Mouse (Mus musculus): ENCODE results near the gene Hps6. TPM values are rescaled to one million over a fixed set of nuclear protein-coding genes. Genes with fewer than 3 reads are reported as not detected.

Hps6 gene
- polyA plus RNA-seq, 1 experiment from 2014 or later, result 4.1 TPM

GRCm38 (mm10) chr19:46044993-46045695 is 41.8 kb downstream of the Hps6 start, which contains the start of gene Ldb1:
Gene Ldb1 (minus strand): TSS chr19:46045214.
- peak; percentile 76 for ATAC-seq (ENCODE audit: insufficient number of reproducible peaks, insufficient read depth, low FRiP score, low read depth)
- H3K9me3 ChIP-seq (ENCODE audit: control insufficient read depth, low read depth, low read length), result no peaks in the 10 kb centered on the region
- peak within 1 kb of the TSS; percentile 82 for H3K4me3 ChIP-seq (ENCODE audit: low read depth, low read length)
- H3K9ac ChIP-seq (replicated peaks; ENCODE audit: low read depth, low read length), result peak within 1 kb of the TSS; percentile 96
- no peaks in the 10 kb centered on the region for H3K36me3 ChIP-seq (ENCODE audit: control insufficient read depth, insufficient read depth, low read length)
- H3K4me1 ChIP-seq (ENCODE audit: control insufficient read depth, insufficient read depth, low read length), result peaks cover 47% of the 10 kb centered on the region
- peak within 1 kb of the TSS; percentile 92 for H3K27ac ChIP-seq (ENCODE audit: low read length)
- H3K27me3 ChIP-seq (ENCODE audit: control insufficient read depth, insufficient read depth, low read length), result no peaks in the 10 kb centered on the region
- under 1% methylated on average over 74 of the region's 84 CpGs for WGBS
- peak within 1 kb of the TSS; percentile 82 for H3K4me2 ChIP-seq (replicated peaks; ENCODE audit: low read depth, low read length)

DNA sequence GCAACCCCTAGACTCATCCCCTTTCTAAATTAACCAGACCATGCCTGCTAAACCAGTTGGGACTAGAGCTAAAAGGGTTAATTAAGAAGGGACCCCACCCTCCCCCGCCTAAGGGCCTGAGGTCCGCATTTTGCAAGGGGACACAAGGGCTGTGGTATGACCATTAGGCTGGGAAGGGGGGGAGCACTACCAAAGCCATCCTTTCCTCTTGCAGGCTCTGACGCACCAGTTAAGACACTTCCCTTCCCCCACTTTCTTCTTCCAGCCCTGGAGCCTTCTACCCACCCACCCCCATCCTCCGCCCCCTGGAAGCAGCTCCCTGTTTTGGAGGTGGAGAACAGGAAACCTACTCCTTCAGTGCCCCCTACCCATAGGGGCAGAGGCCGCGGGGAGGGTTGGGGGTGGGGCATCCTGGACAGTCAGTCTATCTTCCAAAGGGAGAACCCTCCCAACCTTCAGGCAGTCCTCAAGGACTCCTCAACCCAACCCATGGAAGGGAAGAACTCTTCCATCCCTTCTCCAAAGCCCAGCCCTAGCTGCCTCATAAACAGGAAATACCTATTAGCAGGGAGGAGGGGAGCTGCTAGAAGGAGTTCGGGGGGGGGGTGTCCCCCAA is 42.5 kb downstream of the Hps6 start:
- ATAC-seq (ENCODE audit: insufficient number of reproducible peaks, insufficient read depth, low FRiP score, low read depth), result peak; percentile 50
- H3K4me1 ChIP-seq (ENCODE audit: control insufficient read depth, insufficient read depth, low read length), result peaks cover 41% of the 10 kb centered on the region
- H3K27me3 ChIP-seq (ENCODE audit: control insufficient read depth, insufficient read depth, low read length), result no peaks in the 10 kb centered on the region
- H3K9ac ChIP-seq (replicated peaks; ENCODE audit: low read depth, low read length), result peak overlapping the region; percentile 96
- H3K4me2 ChIP-seq (replicated peaks; ENCODE audit: low read depth, low read length), result peak overlapping the region; percentile 82
- H3K9me3 ChIP-seq (ENCODE audit: control insufficient read depth, low read depth, low read length), result no peaks in the 10 kb centered on the region
- 1% methylated on average over 7 of the region's 7 CpGs for WGBS
- no peaks in the 10 kb centered on the region for H3K36me3 ChIP-seq (ENCODE audit: control insufficient read depth, insufficient read depth, low read length)
- peak overlapping the region; percentile 82 for H3K4me3 ChIP-seq (ENCODE audit: low read depth, low read length)
- H3K27ac ChIP-seq (ENCODE audit: low read length), result peak overlapping the region; percentile 92

DNA sequence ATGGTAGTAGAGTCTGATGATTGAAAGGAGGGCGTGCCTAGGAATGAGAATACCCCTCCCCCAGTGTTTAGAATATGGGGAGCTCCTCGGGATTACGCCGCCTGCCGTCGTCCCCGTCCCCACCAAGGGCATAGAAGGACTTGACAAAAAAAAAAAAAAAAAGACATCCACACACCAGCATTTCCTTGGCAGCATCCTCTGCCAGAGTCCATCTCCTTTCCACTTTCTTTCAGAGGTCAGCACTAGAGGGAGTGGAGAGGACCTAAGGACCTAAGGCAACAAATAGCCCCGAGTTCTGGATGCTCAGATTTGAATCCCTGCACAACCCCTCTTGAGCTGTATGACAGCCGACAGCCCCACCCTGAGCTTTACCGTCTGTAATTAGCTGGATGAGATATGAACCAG is 43.3 kb downstream of the Hps6 start:
- Histone ChIP-seq H3K36me3 (ENCODE audit: control insufficient read depth, insufficient read depth, low read length) (no peaks in the 10 kb centered on the region), H3K9ac (replicated peaks; ENCODE audit: low read depth, low read length) (no peak overlapping the region), H3K27me3 (ENCODE audit: control insufficient read depth, insufficient read depth, low read length) (no peaks in the 10 kb centered on the region), H3K27ac (ENCODE audit: low read length) (peak overlapping the region; percentile 92; the same call in 1 of the 2 replicates), H3K4me1 (ENCODE audit: control insufficient read depth, insufficient read depth, low read length) (peaks cover 33% of the 10 kb centered on the region), H3K4me3 (ENCODE audit: low read depth, low read length) (no peak overlapping the region), H3K9me3 (ENCODE audit: control insufficient read depth, low read depth, low read length) (no peaks in the 10 kb centered on the region), H3K4me2 (replicated peaks; ENCODE audit: low read depth, low read length) (peak overlapping the region; percentile 82; the same call in 1 of the 2 replicates)
- whole genome bisulfite sequencing, result 4% methylated on average over 10 of the region's 10 CpGs
- ATAC-seq (ENCODE audit: insufficient number of reproducible peaks, insufficient read depth, low FRiP score, low read depth), result no peak

DNA sequence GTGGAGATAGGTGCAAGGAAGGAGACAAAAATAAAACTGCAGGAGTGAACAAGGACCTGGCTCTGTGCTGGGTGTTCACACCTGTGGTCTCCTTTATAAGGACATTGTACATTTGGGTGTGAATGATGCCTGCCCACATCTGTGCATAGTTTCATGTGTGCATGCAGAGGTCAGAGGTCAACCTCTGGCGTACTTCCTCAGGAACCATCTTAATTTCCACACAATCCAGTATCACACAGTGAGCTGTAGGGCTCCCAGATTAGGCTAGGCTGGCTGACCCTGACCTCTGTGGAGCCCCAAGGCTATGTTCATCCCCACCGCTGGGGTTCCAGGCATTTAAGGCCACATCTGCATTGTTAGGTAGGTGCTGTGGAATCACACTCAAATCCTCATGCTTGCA is 44.1 kb downstream of the Hps6 start:
- H3K4me2 ChIP-seq (replicated peaks; ENCODE audit: low read depth, low read length), result no peak overlapping the region
- no peak overlapping the region for H3K27ac ChIP-seq (ENCODE audit: low read length)
- 75% methylated on average over 2 of the region's 2 CpGs for WGBS
- ATAC-seq (ENCODE audit: insufficient number of reproducible peaks, insufficient read depth, low FRiP score, low read depth), result no peak
- no peak overlapping the region for H3K4me3 ChIP-seq (ENCODE audit: low read depth, low read length)
- no peaks in the 10 kb centered on the region for H3K9me3 ChIP-seq (ENCODE audit: control insufficient read depth, low read depth, low read length)
- H3K27me3 ChIP-seq (ENCODE audit: control insufficient read depth, insufficient read depth, low read length), result no peaks in the 10 kb centered on the region
- no peaks in the 10 kb centered on the region for H3K36me3 ChIP-seq (ENCODE audit: control insufficient read depth, insufficient read depth, low read length)
- no peak overlapping the region for H3K9ac ChIP-seq (replicated peaks; ENCODE audit: low read depth, low read length)
- H3K4me1 ChIP-seq (ENCODE audit: control insufficient read depth, insufficient read depth, low read length), result peaks cover 25% of the 10 kb centered on the region

GRCm38 (mm10) chr19:46049129-46049528 is 45.8 kb downstream of the Hps6 start:
- Histone ChIP-seq H3K27ac (ENCODE audit: low read length) (no peak overlapping the region), H3K27me3 (ENCODE audit: control insufficient read depth, insufficient read depth, low read length) (no peaks in the 10 kb centered on the region), H3K4me1 (ENCODE audit: control insufficient read depth, insufficient read depth, low read length) (peaks cover 8% of the 10 kb centered on the region), H3K9ac (replicated peaks; ENCODE audit: low read depth, low read length) (no peak overlapping the region), H3K36me3 (ENCODE audit: control insufficient read depth, insufficient read depth, low read length) (no peaks in the 10 kb centered on the region), H3K9me3 (ENCODE audit: control insufficient read depth, low read depth, low read length) (no peaks in the 10 kb centered on the region), H3K4me2 (replicated peaks; ENCODE audit: low read depth, low read length) (no peak overlapping the region), H3K4me3 (ENCODE audit: low read depth, low read length) (no peak overlapping the region)
- 61% methylated on average over 4 of the region's 4 CpGs for WGBS
- no peak for ATAC-seq (ENCODE audit: insufficient number of reproducible peaks, insufficient read depth, low FRiP score, low read depth)

GRCm38 (mm10) chr19:46050462-46050861 is 47.2 kb downstream of the Hps6 start:
- H3K9ac ChIP-seq (replicated peaks; ENCODE audit: low read depth, low read length), result no peak overlapping the region
- H3K36me3 ChIP-seq (ENCODE audit: control insufficient read depth, insufficient read depth, low read length), result no peaks in the 10 kb centered on the region
- no peaks in the 10 kb centered on the region for H3K27me3 ChIP-seq (ENCODE audit: control insufficient read depth, insufficient read depth, low read length)
- no peaks in the 10 kb centered on the region for H3K9me3 ChIP-seq (ENCODE audit: control insufficient read depth, low read depth, low read length)
- peaks cover 7% of the 10 kb centered on the region for H3K4me1 ChIP-seq (ENCODE audit: control insufficient read depth, insufficient read depth, low read length)
- no peak overlapping the region for H3K27ac ChIP-seq (ENCODE audit: low read length)
- WGBS, result 72% methylated on average over 2 of the region's 2 CpGs
- no peak overlapping the region for H3K4me3 ChIP-seq (ENCODE audit: low read depth, low read length)
- H3K4me2 ChIP-seq (replicated peaks; ENCODE audit: low read depth, low read length), result no peak overlapping the region
- no peak for ATAC-seq (ENCODE audit: insufficient number of reproducible peaks, insufficient read depth, low FRiP score, low read depth)

Other genes with a start within 250 kb of the Hps6 start
- gene Mgea5, start 219.7 kb upstream of the Hps6 start, polyA plus RNA-seq (2014; fragmentation: Nextera tagmentation; extraction: Ambion mirVana), result 74.4 and 74.8 TPM in 2 replicates
- gene Kcnip2, start 187.4 kb upstream of the Hps6 start, polyA plus RNA-seq (2014; fragmentation: Nextera tagmentation; extraction: Ambion mirVana), result 1.8 TPM in 2 replicates
- 18.5 and 21.0 TPM in 2 replicates for gene Armh3, start 5.0 kb upstream of the Hps6 start, polyA plus RNA-seq (2014; fragmentation: Nextera tagmentation; extraction: Ambion mirVana)
- gene Pprc1, start 41.4 kb downstream of the Hps6 start, polyA plus RNA-seq (2014; fragmentation: Nextera tagmentation; extraction: Ambion mirVana), result 45.9 and 49.4 TPM in 2 replicates
- 75.9 and 78.9 TPM in 2 replicates for gene Ldb1, start 41.7 kb downstream of the Hps6 start, polyA plus RNA-seq (2014; fragmentation: Nextera tagmentation; extraction: Ambion mirVana)
- 79.7 and 92.8 TPM in 2 replicates for gene Nolc1, start 72.4 kb downstream of the Hps6 start, polyA plus RNA-seq (2014; fragmentation: Nextera tagmentation; extraction: Ambion mirVana)
- gene Elovl3, start 128.4 kb downstream of the Hps6 start, polyA plus RNA-seq (2014; fragmentation: Nextera tagmentation; extraction: Ambion mirVana), result not detected in 2 replicates
- not detected in 2 replicates for gene Pitx3, start 144.8 kb downstream of the Hps6 start, polyA plus RNA-seq (2014; fragmentation: Nextera tagmentation; extraction: Ambion mirVana)
- gene Gbf1, start 149.0 kb downstream of the Hps6 start, polyA plus RNA-seq (2014; fragmentation: Nextera tagmentation; extraction: Ambion mirVana), result 56.6 and 63.7 TPM in 2 replicates